Mouse (Mus musculus): Measurements from ENCODE around the gene Ano6. TPM values are rescaled to one million over a fixed set of nuclear protein-coding genes. Genes with fewer than 3 reads are reported as not detected.

Gene Ano6
- polyA plus RNA-seq, 1 experiment from 2014 or later = 37.2 TPM

Small RNA genes lying within 50 kb of the gene (microRNA-seq; reads per million reads assigned to microRNA genes)
- not detected for gene Gm25070

Other genes starting within 250 kb of the Ano6 start
- gene Dbx2, start 134.9 kb upstream of the Ano6 start, polyA plus RNA-seq (2014; fragmentation: Nextera tagmentation; extraction: Ambion mirVana) = not detected in 2 replicates

Measured in heart, embryonic 14.5 days (tissue).